In the genomic region with DNA sequence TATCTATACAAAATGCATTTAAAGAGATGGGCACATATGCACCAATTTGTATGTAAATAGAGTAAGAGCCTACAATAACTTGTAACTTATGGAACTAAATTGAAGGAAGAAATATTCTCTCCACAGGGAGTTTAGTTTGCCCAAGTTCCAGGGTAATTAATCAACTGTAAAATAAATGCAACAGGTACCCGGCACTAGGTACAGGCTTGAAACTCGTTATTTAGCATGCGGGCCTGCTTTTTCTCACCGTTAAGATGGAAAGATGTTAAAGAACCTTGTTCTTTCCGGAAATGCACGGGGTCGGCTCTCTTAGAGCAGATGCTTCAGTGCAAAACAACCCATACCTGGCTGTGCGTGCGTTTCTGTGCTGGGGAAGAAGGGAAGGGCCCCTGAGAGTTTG, we compare ENCODE assay signal across 13 mouse cellular contexts. TPM values are rescaled to one million over a fixed set of nuclear protein-coding genes. Genes with fewer than 3 reads are reported as not detected.
A peak's percentile ranks its signal among the peaks of the same experiment; 100 is the strongest.
DNase-seq lines count a peak whose midpoint lies in the region; ATAC-seq lines count a peak whose summit lies in the region.
"Had no signal": no experiment of that assay in that cellular context is flagged by ENCODE, and none has a peak within 500 bp of the region (broad histone marks: within the 10 kb centered on the region; RNA-seq: fewer than 3 reads in every experiment).

No protein-coding gene starts in this region.

- H3K36me3 ChIP-seq in forebrain, embryonic 16.5 days (ENCODE audit: control insufficient read depth, insufficient read depth): no peaks in the 10 kb centered on the region
- H3K36me3 ChIP-seq in midbrain, embryonic 11.5 days (ENCODE audit: control insufficient read depth, insufficient read depth, low read length): peaks cover 13% of the 10 kb centered on the region

- H3K9ac ChIP-seq in forebrain, embryonic 16.5 days (replicated peaks; ENCODE audit: low read depth, low read length): peak overlapping the region; percentile 60
- H3K9ac ChIP-seq in midbrain, embryonic 11.5 days (ENCODE audit: low read length): peak overlapping the region; percentile 69

- H3K27ac ChIP-seq in forebrain, embryonic 16.5 days (ENCODE audit: low read length): peak overlapping the region; percentile 88
- H3K27ac ChIP-seq in midbrain, embryonic 11.5 days (ENCODE audit: low read depth, low read length): peak overlapping the region; percentile 77

- H3K9me3 ChIP-seq in forebrain, embryonic 16.5 days (ENCODE audit: control insufficient read depth, low read length): no peaks in the 10 kb centered on the region
- H3K9me3 ChIP-seq in midbrain, embryonic 11.5 days (ENCODE audit: control insufficient read depth, low read length): no peaks in the 10 kb centered on the region

- 4% methylated on average over 9 of the region's 9 CpGs for WGBS in forebrain, embryonic 16.5 days
- 1% methylated on average over 9 of the region's 9 CpGs for WGBS in midbrain, embryonic 11.5 days

- ATAC-seq in forebrain, embryonic 16.5 days: no peak
- no peak for ATAC-seq in midbrain, embryonic 11.5 days (ENCODE audit: low FRiP score)

- peak overlapping the region; percentile 71 for H3K4me2 ChIP-seq in forebrain, embryonic 16.5 days (ENCODE audit: low read length)
- peak overlapping the region; percentile 58 for H3K4me2 ChIP-seq in midbrain, embryonic 11.5 days
- H3K4me2 ChIP-seq: liver, embryonic 11.5 days had no signal

- peak overlapping the region; percentile 40 for H3K4me3 ChIP-seq in forebrain, embryonic 16.5 days (replicated peaks; ENCODE audit: low read length)
- H3K4me3 ChIP-seq in midbrain, embryonic 11.5 days (ENCODE audit: low read depth, low read length): peak overlapping the region; percentile 31

- H3K27me3 ChIP-seq in forebrain, embryonic 16.5 days (replicated peaks; ENCODE audit: control insufficient read depth, insufficient read depth, low read length): no peaks in the 10 kb centered on the region
- no peaks in the 10 kb centered on the region for H3K27me3 ChIP-seq in midbrain, embryonic 11.5 days (ENCODE audit: control insufficient read depth, insufficient read depth, low read length)

- H3K4me1 ChIP-seq in forebrain, embryonic 16.5 days (replicated peaks; ENCODE audit: control insufficient read depth, insufficient read depth, low read length): peaks cover 47% of the 10 kb centered on the region
- peaks cover 55% of the 10 kb centered on the region for H3K4me1 ChIP-seq in midbrain, embryonic 11.5 days (ENCODE audit: control insufficient read depth, insufficient read depth, low read length)

- DNase-seq in retina, embryonic 14.5 days (ENCODE audit: low spot score): peak; percentile 9
- no peak for DNase-seq in retina, postnatal 1 day
- DNase-seq in midbrain, embryonic 11.5 days (ENCODE audit: low spot score, missing footprints): peak; percentile 92
- DNase-seq in spleen, adult 18-20 months: no peak
- DNase-seq in right cerebral cortex, postnatal 10 days (ENCODE audit: low spot score in 2 of 2): no peak
- DNase-seq in cerebellum, postnatal 14 days: no peak
- DNase-seq: adrenal gland, postnatal 36 days; cerebellum, adult 18-20 months; lung, postnatal 10 days; right cerebral cortex, adult 18-20 months; thymus, postnatal 36 days had no signal

RNA-seq across cellular contexts. Expression of a gene that starts 7.4 kb away (rescaled TPM):
- polyA plus RNA-seq in forebrain, embryonic 16.5 days (2015; fragmentation: Nextera tagmentation; extraction: Ambion mirVana): 41.0 and 56.6 TPM in 2 replicates
- 26.3 and 27.9 TPM in 2 replicates for polyA plus RNA-seq in midbrain, embryonic 11.5 days (2014; fragmentation: Nextera tagmentation; extraction: Ambion mirVana)

Comparison
In these comparisons a context has a peak if more than half of its experiments do, and no peak if none do; other contexts are left out.
1. DNase-seq: peak in retina, embryonic 14.5 days (single experiment) and midbrain, embryonic 11.5 days (single experiment); none in retina, postnatal 1 day (single experiment), spleen, adult 18-20 months (0 of 2), right cerebral cortex, postnatal 10 days (0 of 2) and cerebellum, postnatal 14 days (0 of 2).